Mouse (Mus musculus) heart, adult 18-20 months (tissue): ENCODE measurements at regions not wholly inside any gene's neighbourhood (a gene's known extent, or its start where the extent isn't known, plus 50 kb on each side); places are given as distances from the start of the nearest gene placed in this dataset.
"Not testable (repeated sequence)": the region's sequence is repeated elsewhere in the genome, so short reads cannot be mapped to it uniquely, and the experiment has no call there.

Experiments used
- DNase-seq, 2 experiments: peaks; one replicate each; pipeline ENCODE4 v3.0.0; 2021 to 2022; ENCODE audit warnings: mixed read lengths in 1 of 2

GRCm38 (mm10) chr6:103809986-103810341, 299.6 kb downstream of the Chl1 start:
- DNase-seq: no peak

DNA sequence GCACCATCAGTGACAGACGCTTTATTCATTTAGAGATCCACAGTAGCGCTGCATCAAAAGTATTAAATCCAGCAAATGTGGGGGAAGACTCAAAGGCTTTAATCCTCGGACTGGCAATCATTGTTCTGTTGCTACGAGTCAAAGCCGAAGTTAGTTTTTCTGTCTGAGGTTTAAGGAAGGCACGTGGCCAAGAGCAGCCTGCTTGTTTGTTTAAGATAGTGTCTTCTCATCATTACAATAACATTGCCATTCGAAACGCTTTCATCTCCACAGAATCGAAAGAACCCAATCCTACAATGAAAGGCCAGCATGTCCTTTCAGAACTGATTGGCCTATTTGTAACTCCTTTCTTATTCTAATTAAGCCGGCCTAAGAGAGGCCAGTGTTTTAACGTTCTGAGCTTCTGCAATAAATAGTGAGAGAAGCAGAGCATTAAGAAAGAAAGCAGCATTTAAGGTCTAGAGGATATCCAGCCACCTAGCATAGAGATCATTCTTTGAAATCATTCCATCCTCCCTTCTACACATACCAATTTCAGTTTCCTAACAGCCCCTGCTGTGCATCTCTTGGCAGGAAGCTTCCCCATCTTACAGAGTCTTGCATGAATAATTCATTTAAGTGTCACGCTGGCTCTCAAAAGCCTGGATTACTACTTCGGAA, 300.1 kb downstream of the Chl1 start:
- no peak for DNase-seq

DNA sequence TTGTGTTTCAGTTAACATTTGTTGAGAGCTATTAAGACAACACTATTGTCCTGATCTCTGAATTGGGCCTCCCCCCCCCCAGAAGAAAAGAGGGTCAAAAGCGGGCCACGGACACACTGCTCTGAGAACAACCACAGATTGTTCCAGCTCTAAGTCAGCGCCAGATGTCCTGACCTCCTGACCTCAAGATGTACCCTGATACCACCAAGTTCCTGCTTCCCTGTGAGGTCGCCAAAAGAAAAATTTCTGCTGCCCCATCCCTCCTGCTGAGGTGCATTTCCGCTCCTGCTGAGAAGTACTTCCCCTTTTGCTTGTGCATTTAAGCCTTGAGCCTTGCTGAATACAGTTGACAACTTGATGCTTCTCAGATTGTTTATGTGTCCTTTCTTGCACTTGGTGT, 306.0 kb downstream of the Chl1 start:
- not testable (repeated sequence) for DNase-seq

DNA sequence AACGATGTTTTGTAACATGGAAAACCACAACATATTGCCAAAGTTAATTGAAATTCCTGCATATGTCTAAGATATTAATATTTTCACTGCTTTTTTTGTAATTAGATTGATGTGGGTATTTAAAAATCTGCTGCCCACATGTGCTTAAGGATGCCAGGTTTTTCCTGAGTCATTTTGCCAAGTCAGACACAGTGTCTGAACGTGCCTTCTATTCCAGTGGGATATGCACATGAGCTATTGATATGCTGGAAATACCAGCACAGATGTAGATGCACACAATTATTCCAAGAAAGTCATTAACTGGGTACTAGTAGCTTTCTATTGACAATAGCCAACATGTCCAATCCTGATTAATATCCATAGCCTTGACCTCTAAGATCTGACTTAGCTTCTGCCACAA, 315.7 kb downstream of the Chl1 start:
- DNase-seq: no peak

GRCm38 (mm10) chr6:103827623-103828022, 317.2 kb downstream of the Chl1 start:
- no peak for DNase-seq

DNA sequence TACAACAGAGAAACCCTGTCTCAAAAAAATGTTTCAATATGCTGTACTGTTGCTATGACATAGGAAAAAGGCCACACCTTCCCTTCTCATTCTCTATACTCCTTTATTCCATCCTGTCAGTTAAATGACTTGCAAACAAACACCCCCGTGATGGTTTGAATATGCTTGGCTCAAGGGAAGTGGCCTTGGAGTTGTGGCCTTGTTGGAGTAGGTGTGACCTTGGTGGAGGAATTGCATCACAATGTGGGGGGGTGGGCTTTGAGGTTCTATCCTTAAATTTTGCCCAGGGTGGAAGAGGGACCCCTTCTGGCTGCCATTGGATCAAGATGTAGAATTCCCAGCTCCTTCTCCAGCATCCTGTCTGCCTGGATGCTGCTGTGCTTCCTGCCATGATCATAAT, 318.5 kb downstream of the Chl1 start:
- no peak for DNase-seq

DNA sequence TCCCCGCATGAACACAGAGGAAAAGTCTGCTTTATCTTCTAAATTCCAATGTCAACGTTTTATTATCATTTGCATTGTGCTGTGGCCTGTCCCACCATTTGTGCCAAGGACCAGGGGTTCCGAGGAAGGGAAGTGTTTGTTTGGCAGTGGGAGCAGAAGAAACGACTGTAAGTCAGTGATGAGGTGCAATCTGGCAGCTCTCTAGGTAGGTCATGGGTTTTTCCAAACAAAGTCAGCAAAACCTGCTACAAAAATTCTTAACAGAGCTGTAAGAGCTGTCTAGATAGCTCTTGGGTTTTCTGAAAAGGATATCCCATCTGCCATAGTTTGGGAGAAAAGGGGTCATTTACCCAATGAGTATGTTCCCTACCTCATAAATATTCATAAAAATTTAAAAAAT, 321.9 kb downstream of the Chl1 start:
- DNase-seq: no peak

- DNase-seq: no peak
Observed at GRCm38 (mm10) chr6:103832808-103833207, 322.4 kb downstream of the Chl1 start.

DNA sequence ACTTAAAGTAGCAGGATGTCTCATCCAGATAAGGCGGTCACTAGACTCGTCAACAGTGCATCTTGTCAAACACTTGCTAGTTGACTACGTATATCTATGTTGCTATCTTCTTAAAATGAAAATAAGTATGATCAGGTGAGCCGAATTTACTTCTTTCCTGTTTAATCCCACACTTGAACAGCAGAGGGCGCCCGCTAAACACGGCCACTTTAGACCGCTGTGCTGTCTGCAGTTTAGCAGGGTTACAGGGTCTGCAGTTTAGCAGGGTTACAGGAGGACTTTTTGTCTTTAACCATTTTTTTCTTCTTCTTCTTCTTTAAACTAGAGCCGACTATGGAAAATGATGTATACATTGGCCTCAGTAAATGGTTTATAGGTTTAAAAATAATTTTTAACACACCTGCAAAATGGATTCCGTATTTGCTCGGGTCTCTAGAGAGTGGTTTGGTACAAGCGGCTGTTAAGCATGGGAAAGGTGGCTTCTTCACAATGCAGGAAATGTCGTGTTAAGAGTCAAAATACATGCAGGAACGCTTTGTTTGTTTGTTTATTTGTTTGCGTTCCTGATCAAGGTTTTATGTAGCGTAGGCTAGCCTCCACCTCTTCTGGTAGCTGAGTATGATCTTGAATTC, 323.2 kb downstream of the Chl1 start:
- DNase-seq: peak in 1 of 2 experiments; percentile 28

DNA sequence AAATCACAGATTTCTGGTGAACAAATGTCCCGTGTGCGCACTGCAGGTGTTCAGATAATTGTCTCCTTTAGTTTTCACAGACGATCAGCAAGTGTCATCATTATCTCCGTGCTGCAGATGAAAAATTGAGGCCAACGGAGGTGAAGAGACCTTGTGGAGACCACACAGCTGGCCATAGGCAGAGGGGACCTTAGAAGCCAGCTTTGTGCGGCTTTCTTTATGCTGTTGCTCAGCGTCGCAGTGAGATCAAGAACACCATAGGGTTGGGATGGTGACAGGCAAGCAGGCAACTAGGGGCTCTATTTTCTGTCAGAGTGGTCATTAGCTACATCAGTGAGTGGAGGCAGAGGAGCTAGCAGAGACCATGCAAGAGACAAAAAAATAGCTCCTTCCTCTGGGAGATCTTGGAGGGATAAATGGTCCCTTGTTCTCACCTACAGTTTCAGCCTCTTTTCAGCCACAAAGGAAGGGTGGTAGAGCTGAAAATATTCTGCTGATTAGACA, 324.4 kb downstream of the Chl1 start:
- no peak for DNase-seq

- DNase-seq: no peak
Observed at GRCm38 (mm10) chr6:103859787-103860186, 349.4 kb downstream of the Chl1 start.

GRCm38 (mm10) chr6:103893455-103893854, 383.1 kb downstream of the Chl1 start:
- DNase-seq: no peak

GRCm38 (mm10) chr6:103924504-103924903, 414.1 kb downstream of the Chl1 start:
- DNase-seq: no peak

- no peak for DNase-seq
Observed at GRCm38 (mm10) chr6:103927094-103927493, 416.7 kb downstream of the Chl1 start.

DNA sequence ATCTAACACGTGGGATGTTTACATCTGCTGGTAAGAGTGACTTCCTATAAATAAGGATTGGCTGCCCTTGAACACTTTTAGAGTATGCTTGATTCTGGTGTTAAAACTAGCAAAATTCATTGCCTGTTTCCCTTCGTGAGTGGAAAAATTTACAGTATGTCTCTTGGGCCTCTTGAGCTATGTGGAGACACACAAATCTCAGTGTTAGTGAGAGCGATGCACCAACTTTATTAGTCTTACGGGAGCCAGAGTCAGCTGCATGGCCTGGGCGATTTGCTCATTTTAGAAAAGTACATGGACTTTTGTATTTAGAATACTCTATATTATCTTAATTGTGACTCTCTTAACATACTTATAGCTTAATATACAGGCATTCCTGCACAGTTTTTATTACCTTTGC, 430.0 kb downstream of the Chl1 start:
- no peak for DNase-seq

DNA sequence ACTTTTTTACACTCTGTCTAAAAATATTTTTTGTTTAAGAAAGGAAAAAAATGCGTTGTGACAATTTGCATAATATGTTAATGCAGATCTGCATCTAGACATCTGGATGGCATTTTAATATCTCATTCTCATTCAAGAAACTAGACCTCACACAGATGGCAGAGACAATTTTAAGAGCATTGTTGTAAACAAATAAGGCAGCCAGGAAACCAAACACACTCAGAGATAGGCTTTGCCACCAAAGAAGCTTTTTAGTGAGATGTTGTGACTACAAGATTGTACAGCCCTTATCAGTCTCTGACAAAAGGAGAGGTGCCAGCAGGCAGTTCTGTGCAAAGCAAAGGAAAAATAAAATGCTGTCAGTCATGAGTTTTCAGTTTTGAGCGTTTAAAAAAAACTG, 434.0 kb downstream of the Chl1 start:
- DNase-seq: no peak

- DNase-seq: no peak
Observed at GRCm38 (mm10) chr6:103947474-103947873, 437.1 kb downstream of the Chl1 start.

DNA sequence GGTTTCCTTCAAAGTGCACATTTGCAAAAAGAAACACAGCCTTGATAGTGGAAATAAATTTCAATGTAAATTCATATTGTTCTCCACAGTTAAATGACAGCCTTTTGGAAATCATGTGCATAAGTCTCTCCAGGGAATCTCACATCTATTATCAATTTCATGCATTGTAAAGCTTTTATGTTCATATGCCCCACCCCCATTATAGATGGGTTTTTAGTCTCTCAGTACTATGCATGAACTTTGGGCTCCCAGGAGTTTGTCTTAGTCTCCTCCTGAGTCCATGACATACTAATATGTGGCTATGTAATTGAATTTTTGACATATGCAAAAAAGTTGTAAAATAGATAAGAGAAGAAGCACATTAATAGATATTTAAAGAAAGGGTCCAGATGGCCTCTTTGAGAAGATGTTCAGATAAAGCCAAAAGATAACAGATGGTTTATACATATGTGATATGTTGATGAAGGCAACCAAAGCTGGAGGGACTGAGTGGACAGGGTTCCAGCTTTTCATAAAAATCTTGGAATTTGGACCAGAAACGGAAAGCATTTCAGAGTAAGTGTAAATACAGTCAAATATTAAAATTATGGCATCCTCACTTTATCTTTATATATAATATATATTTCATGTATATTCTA, 442.9 kb downstream of the Chl1 start:
- no peak for DNase-seq

DNA sequence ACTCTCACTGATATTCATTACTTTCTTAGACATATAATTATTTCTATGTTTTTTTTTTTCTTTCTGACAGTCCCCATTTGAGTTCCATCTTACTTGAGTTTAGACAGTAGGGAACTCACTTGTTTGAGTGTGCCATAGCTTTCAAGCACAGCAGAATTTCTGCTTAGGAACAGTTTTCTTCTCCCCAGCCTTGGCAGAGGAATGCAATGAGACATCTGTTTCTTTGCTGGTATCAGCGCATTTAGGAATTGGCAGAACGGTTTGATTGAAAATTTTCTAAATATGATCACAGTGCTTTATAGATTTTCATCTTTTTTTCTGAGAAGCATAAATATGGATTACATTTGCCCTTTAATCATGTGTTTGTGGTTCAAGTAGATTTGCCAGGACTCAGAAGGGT, 448.6 kb downstream of the Chl1 start:
- no peak for DNase-seq

GRCm38 (mm10) chr6:103967811-103968420, 457.5 kb downstream of the Chl1 start:
- DNase-seq: no peak

DNA sequence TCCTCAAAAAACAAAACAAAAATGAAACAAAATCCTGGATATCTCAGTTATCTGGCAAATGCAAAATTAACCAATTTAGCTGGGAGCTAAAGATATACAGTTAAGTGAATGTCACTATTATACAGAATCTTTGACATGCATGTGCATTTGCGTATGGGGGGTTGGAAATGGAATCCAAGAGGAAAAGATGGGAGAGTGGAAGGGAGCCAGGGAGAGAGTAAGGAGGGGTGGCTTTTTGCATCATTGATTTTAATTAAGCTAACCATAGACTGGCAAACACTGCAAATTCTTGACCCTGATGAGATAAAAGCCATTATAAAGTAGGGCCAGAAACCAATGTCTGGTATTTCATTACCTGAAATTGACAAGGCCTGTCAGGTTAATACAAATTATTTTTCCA, 488.8 kb downstream of the Chl1 start:
- DNase-seq: no peak

- DNase-seq: peak; percentile 4 to 36
Observed at GRCm38 (mm10) chr6:104028439-104029091, 464.0 kb upstream of the Cntn6 start.

DNA sequence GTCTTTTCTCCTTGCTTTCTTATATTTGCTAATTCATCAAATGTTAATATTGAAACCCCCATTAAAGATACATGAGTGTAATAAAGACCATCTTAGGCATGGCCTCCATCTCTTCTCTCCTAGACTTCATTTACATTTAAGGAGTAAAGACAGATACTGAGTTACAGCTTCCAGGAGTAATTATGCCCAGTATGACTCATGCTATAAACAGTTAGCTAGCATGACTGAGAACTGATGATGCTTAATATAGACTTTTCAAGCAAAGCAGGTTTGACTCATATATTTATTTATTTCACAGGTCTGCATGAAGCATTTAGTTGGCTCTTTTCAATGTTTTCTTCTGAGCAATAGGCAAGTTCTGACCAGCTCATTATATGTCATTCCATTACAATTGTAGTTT, 453.7 kb upstream of the Cntn6 start:
- DNase-seq: no peak
